Mouse (Mus musculus) brain, adult 10 weeks (tissue): ENCODE results near the gene Ckmt1. TPM values are rescaled to one million over a fixed set of nuclear protein-coding genes. Genes with fewer than 3 reads are reported as not detected.

ENCODE experiments used
- polyA plus RNA-seq: library from polyadenylated mRNA; stranded (reverse); fragments of 350-450 nt; fragmentation: Illumina TruSeq; extraction: RNeasy Lipid Tissue Mini Kit (QIAGEN cat#74804); gene quantifications from one replicate; pipeline ENCODE4 v1.2.3, GENCODE M21; 2015; ENCODE audit warnings: low read depth, low replicate concordance

Ckmt1 gene
- polyA plus RNA-seq = 338 TPM

GRCm38 (mm10) chr2:121357494-121357893 is at the start of gene Ckmt1:
TSS of gene Ckmt1 (plus strand) at chr2:121357714.

DNA sequence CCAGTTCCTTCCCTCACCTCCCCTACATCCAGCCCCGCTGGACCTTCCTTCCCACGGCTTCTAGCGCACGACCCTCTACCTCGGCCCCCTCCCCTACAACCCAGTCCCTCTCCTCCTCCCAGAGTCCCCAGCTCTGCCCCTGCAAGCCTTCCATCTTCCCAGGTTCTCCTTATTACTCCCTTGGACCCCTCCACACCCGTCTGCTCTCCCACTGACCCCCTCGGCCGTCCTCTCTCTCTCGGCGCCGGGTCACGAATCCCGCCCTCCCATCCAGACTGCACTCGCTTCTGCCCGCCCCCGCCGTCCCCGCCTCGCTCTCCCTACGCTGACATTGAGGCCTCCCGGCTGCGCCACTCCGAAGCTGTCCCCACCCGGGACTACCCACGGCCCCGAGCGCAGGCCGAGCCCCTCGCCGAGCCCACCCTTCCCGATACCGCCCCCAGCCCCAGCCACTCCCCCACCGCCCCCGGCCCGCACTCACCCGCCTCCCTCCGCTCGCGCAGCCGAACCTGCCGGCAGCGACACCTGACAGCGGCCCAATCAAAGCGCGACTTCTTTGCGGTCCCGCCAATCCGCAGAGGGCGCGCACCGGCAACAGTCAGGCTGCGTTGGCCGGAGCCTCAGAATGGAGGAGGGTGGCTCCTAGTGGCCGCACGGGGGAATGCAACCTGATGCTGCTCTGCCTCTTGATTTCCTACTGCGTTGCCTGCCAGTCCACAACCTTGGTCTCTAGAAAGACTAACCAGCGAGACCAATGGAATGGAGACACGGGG is 2.5 kb upstream of the Ckmt1 start, which contains the start of gene Ppip5k1:
TSS of gene Ppip5k1 (minus strand) at position 577 of the 773 bp plus-strand sequence.

DNA sequence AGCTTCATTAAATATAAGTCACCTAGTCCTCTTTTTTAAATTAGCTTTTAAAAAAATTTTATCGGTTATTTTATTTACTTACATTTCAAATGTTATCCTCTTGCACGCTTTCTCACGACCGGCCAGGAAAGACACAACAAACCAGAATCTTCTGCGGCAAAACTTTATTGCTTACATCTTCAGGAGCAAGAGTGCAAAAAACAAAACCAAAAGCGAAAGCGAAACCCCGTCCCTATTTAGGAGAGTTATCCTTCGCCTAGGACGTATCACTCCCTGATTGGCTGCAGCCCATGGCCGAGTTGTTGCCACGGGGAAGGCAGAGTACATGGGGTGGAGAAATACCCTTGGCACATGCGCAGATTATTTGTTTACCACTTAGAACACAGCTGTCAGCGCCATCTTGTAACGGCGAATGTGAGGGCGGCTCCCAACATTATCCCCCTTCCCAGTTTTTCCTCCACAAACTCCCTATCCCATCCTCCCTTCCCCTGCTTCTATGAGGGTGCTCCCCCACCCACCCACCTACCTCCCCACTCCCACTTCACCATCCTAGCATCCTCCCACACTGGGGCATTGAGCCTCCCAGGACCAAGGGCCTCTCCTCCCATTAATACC is 29.6 kb downstream of the Ckmt1 start, which contains the start of gene Strc:
TSS of gene Strc (minus strand) at position 208 of the 615 bp plus-strand sequence.

Other genes starting within 250 kb of the Ckmt1 start
- gene Tgm7, start 247.9 kb upstream of the Ckmt1 start, polyA plus RNA-seq = not detected
- 24.5 TPM for gene Adal, start 217.3 kb upstream of the Ckmt1 start, polyA plus RNA-seq
- gene Lcmt2, start 217.1 kb upstream of the Ckmt1 start, polyA plus RNA-seq = 7.3 TPM
- 28.7 TPM for gene Tubgcp4, start 187.1 kb upstream of the Ckmt1 start, polyA plus RNA-seq
- gene Zscan29, start 186.6 kb upstream of the Ckmt1 start, polyA plus RNA-seq = 4.7 TPM
- 59.2 TPM for gene Trp53bp1, start 86.3 kb upstream of the Ckmt1 start, polyA plus RNA-seq
- gene Map1a, start 68.1 kb upstream of the Ckmt1 start, polyA plus RNA-seq = 275 TPM
- gene Ppip5k1, start 2.3 kb upstream of the Ckmt1 start, polyA plus RNA-seq = 84.3 TPM
- gene Strc, start 29.5 kb downstream of the Ckmt1 start, polyA plus RNA-seq = 0.31 TPM
- 198 TPM for gene Pdia3, start 56.1 kb downstream of the Ckmt1 start, polyA plus RNA-seq
- 3.2 TPM for gene Catsper2, start 56.1 kb downstream of the Ckmt1 start, polyA plus RNA-seq
- not detected for gene Ell3, start 86.6 kb downstream of the Ckmt1 start, polyA plus RNA-seq
- gene Serf2, start 91.5 kb downstream of the Ckmt1 start, polyA plus RNA-seq = 378 TPM
- 17.9 TPM for gene Hypk, start 95.6 kb downstream of the Ckmt1 start, polyA plus RNA-seq
- 0.34 TPM for gene Serinc4, start 99.1 kb downstream of the Ckmt1 start, polyA plus RNA-seq
- 45.6 TPM for gene Mfap1b, start 116.4 kb downstream of the Ckmt1 start, polyA plus RNA-seq
- 27.1 TPM for gene Mfap1a, start 149.0 kb downstream of the Ckmt1 start, polyA plus RNA-seq
- gene Wdr76, start 149.0 kb downstream of the Ckmt1 start, polyA plus RNA-seq = 2.9 TPM